Mouse (Mus musculus) 416B (cell line): ENCODE data around the gene Map3k12.

Experiments used
- DNase-seq: peaks from one replicate; pipeline ENCODE4 v3.0.0; 2011; ENCODE audit warnings: low read depth

The Map3k12 gene

GRCm38 (mm10) chr15:102459381-102459780 lies 57.5 kb downstream of the Map3k12 start:
- no peak for DNase-seq

GRCm38 (mm10) chr15:102458904-102459317 lies 58.0 kb downstream of the Map3k12 start, which contains the start of gene Prr13:
Gene Prr13, plus strand, starts transcription at chr15:102459028.
- peak; percentile 99 for DNase-seq

- DNase-seq: peak; percentile 86
Observed at GRCm38 (mm10) chr15:102458050-102458736, 58.7 kb downstream of the Map3k12 start.

DNA sequence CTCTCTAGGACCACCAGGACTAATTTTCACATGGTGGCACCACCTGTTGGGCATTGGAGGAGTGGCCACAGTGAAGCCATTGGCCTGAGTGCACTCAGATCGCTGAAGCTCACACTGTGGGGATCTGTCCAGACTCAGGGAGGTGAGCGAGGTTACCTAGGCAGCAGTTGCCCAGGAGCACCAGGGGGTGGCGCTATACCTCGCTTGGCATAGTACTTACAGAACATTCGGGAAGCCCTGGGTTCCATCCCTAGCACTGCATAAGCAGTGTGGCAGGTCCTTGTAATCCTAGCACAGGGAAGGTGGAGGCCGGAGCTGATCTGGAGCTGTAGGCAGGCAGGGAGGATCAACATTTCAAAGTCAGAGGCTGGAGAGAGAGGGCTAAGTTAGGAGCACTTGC lies 60.9 kb downstream of the Map3k12 start:
- DNase-seq: peak; percentile 58

- no peak for DNase-seq
Observed at GRCm38 (mm10) chr15:102451666-102452430, 65.0 kb downstream of the Map3k12 start.

DNA sequence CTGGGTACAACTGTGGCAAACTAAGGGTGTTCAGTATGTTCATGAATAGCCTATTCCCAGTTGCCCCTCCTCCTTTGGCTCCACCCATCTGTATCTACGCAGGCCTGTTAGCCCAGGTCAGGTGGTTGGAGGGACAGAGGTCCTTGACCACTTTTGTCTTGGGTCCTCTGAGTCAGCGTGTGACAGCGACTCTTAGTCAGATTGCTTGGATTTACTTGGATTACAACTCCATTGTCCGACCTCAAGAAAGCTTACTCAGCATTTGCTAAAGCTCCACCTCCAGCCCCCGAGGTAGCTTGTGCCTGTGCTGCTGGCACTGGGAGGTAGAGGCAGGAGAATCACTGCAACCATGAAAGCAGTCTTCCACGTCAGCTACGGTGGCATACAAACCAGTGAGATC lies 65.9 kb downstream of the Map3k12 start:
- peak; percentile 86 for DNase-seq

DNA sequence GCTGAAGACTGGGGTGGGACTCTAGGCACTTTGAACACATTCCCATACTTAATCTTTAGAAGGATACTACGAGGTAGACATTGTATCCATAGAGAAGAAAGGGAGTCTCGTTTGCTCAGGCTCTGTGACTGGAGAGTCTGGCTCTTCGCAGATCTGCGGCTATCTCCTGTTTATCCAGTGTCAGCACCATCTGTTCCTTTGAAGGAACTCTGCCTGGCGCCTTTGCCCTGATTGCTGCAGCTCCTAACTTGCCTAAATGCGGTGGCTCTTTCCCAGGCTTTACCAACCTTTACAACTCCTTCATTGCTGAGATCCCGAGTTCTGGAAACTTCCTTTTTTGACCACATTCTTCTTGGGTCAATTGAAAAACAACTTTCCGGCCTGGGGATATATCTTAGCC lies 67.5 kb downstream of the Map3k12 start:
- no peak for DNase-seq
